Mouse (Mus musculus): ENCODE measurements around the gene Gemin2. TPM values are rescaled to one million over a fixed set of nuclear protein-coding genes. Genes with fewer than 3 reads are reported as not detected.
"Not testable (repeated sequence)": the region's sequence is repeated elsewhere in the genome, so short reads cannot be mapped to it uniquely, and the experiment has no call there.

Gene Gemin2
- 17.9 and 18.2 TPM in 2 replicates for polyA plus RNA-seq (2015; fragmentation: Nextera tagmentation; extraction: Ambion mirVana)

- WGBS = under 1% methylated on average over 28 of the region's 28 CpGs
- Histone ChIP-seq H3K9ac (replicated peaks) (peak within 1 kb of the TSS; percentile 73), H3K4me3 (replicated peaks) (peak within 1 kb of the TSS; percentile 86), H3K27me3 (no peaks in the 10 kb centered on the region), H3K36me3 (peaks cover 7% of the 10 kb centered on the region), H3K9me3 (no peaks in the 10 kb centered on the region), H3K27ac (peak within 1 kb of the TSS; percentile 55), H3K4me1 (replicated peaks) (peaks cover 32% of the 10 kb centered on the region), H3K4me2 (replicated peaks) (peak within 1 kb of the TSS; percentile 69)
- ATAC-seq = peak; percentile 65
These were observed at the start of gene Gemin2 for GRCm38 (mm10) chr12:59013234-59013633. Gemin2 (plus strand) TSS chr12:59013393.

GRCm38 (mm10) chr12:58964583-58964982 is 48.6 kb upstream of the Gemin2 start:
- no peak overlapping the region for H3K4me3 ChIP-seq (replicated peaks)
- ATAC-seq = peak; percentile 56; the same call in 1 of the 2 replicates
- H3K36me3 ChIP-seq = peaks cover 59% of the 10 kb centered on the region
- no peak overlapping the region for H3K27ac ChIP-seq
- 74% methylated on average over 4 of the region's 4 CpGs for WGBS
- no peaks in the 10 kb centered on the region for H3K9me3 ChIP-seq
- no peaks in the 10 kb centered on the region for H3K27me3 ChIP-seq
- H3K4me2 ChIP-seq (replicated peaks) = no peak overlapping the region
- no peak overlapping the region for H3K9ac ChIP-seq (replicated peaks)
- H3K4me1 ChIP-seq (replicated peaks) = no peaks in the 10 kb centered on the region

- Histone ChIP-seq H3K27me3 (no peaks in the 10 kb centered on the region), H3K27ac (no peak overlapping the region), H3K9me3 (no peaks in the 10 kb centered on the region), H3K4me2 (replicated peaks) (no peak overlapping the region), H3K36me3 (peaks cover 62% of the 10 kb centered on the region), H3K9ac (replicated peaks) (no peak overlapping the region), H3K4me1 (replicated peaks) (no peaks in the 10 kb centered on the region), H3K4me3 (replicated peaks) (no peak overlapping the region)
- WGBS = 79% methylated on average over 2 of the region's 2 CpGs
- ATAC-seq = no peak
These were observed 36.2 kb upstream of the Gemin2 start for GRCm38 (mm10) chr12:58976966-58977365.

- not testable (repeated sequence) for H3K4me2 ChIP-seq (replicated peaks); H3K4me3 ChIP-seq (replicated peaks); H3K9ac ChIP-seq (replicated peaks); H3K9me3 ChIP-seq; H3K4me1 ChIP-seq (replicated peaks); H3K27ac ChIP-seq; ATAC-seq; H3K27me3 ChIP-seq
- 81% methylated on average over 6 of the region's 6 CpGs for WGBS
- H3K36me3 ChIP-seq = peaks cover 74% of the 10 kb centered on the region
These were observed 32.0 kb upstream of the Gemin2 start for GRCm38 (mm10) chr12:58981178-58981661.

- Histone ChIP-seq H3K4me1 (replicated peaks) (no peaks in the 10 kb centered on the region), H3K4me3 (replicated peaks) (no peak overlapping the region), H3K27me3 (no peaks in the 10 kb centered on the region), H3K9ac (replicated peaks) (no peak overlapping the region), H3K9me3 (no peaks in the 10 kb centered on the region), H3K36me3 (peaks cover 70% of the 10 kb centered on the region), H3K27ac (no peak overlapping the region), H3K4me2 (replicated peaks) (no peak overlapping the region)
- no peak for ATAC-seq
- WGBS = 96% methylated on average over 3 of the region's 3 CpGs
These were observed 27.4 kb upstream of the Gemin2 start for GRCm38 (mm10) chr12:58985766-58986165.

GRCm38 (mm10) chr12:59010482-59010881 is 2.7 kb upstream of the Gemin2 start:
- H3K27ac ChIP-seq = no peak overlapping the region
- WGBS = 83% methylated on average over 2 of the region's 2 CpGs
- peaks cover 16% of the 10 kb centered on the region for H3K36me3 ChIP-seq
- H3K4me1 ChIP-seq (replicated peaks) = peaks cover 32% of the 10 kb centered on the region
- ATAC-seq = no peak
- H3K9ac ChIP-seq (replicated peaks) = no peak overlapping the region
- H3K9me3 ChIP-seq = no peaks in the 10 kb centered on the region
- peak overlapping the region; percentile 86 for H3K4me3 ChIP-seq (replicated peaks)
- H3K27me3 ChIP-seq = no peaks in the 10 kb centered on the region
- H3K4me2 ChIP-seq (replicated peaks) = peak overlapping the region; percentile 86

GRCm38 (mm10) chr12:59011275-59011843 is 1.8 kb upstream of the Gemin2 start:
- WGBS = under 1% methylated on average over 25 of the region's 25 CpGs
- no peak for ATAC-seq
- Histone ChIP-seq H3K27me3 (no peaks in the 10 kb centered on the region), H3K4me3 (replicated peaks) (peak overlapping the region; percentile 86), H3K27ac (peak overlapping the region; percentile 91), H3K36me3 (peaks cover 11% of the 10 kb centered on the region), H3K4me1 (replicated peaks) (peaks cover 32% of the 10 kb centered on the region), H3K9ac (replicated peaks) (peak overlapping the region; percentile 90), H3K4me2 (replicated peaks) (peak overlapping the region; percentile 86), H3K9me3 (no peaks in the 10 kb centered on the region)

GRCm38 (mm10) chr12:59011844-59012709 is 1.1 kb upstream of the Gemin2 start, which contains the start of gene Sec23a:
Sec23a (minus strand) TSS chr12:59012017.
- ATAC-seq = peak; percentile 98
- H3K27ac ChIP-seq = peak within 1 kb of the TSS; percentile 91
- no peaks in the 10 kb centered on the region for H3K9me3 ChIP-seq
- H3K27me3 ChIP-seq = no peaks in the 10 kb centered on the region
- peak within 1 kb of the TSS; percentile 90 for H3K9ac ChIP-seq (replicated peaks)
- peaks cover 32% of the 10 kb centered on the region for H3K4me1 ChIP-seq (replicated peaks)
- peak within 1 kb of the TSS; percentile 86 for H3K4me2 ChIP-seq (replicated peaks)
- H3K4me3 ChIP-seq (replicated peaks) = peak within 1 kb of the TSS; percentile 86
- WGBS = under 1% methylated on average over 48 of the region's 48 CpGs
- peaks cover 5% of the 10 kb centered on the region; the same call in 1 of the 2 replicates for H3K36me3 ChIP-seq

GRCm38 (mm10) chr12:59012710-59013091 is 492 bp upstream of the Gemin2 start:
- H3K4me1 ChIP-seq (replicated peaks) = peaks cover 32% of the 10 kb centered on the region
- no peaks in the 10 kb centered on the region for H3K9me3 ChIP-seq
- H3K27ac ChIP-seq = peak overlapping the region; percentile 55; the same call in 1 of the 2 replicates
- no peaks in the 10 kb centered on the region for H3K27me3 ChIP-seq
- no peak for ATAC-seq
- H3K9ac ChIP-seq (replicated peaks) = peak overlapping the region; percentile 73; the same call in 1 of the 2 replicates
- H3K4me2 ChIP-seq (replicated peaks) = peak overlapping the region; percentile 69
- WGBS = 3% methylated on average over 7 of the region's 7 CpGs
- peak overlapping the region; percentile 86 for H3K4me3 ChIP-seq (replicated peaks)
- H3K36me3 ChIP-seq = 0 out of 2 replicates have a peak, but pooled peaks cover 3% of the 10 kb centered on the region

GRCm38 (mm10) chr12:59017970-59018369 is 4.8 kb downstream of the Gemin2 start:
- 0 out of 2 replicates have a peak, but pooled peaks cover 6% of the 10 kb centered on the region for H3K4me1 ChIP-seq (replicated peaks)
- no peak overlapping the region for H3K4me2 ChIP-seq (replicated peaks)
- ATAC-seq = no peak
- peaks cover 35% of the 10 kb centered on the region for H3K36me3 ChIP-seq
- no peak overlapping the region for H3K4me3 ChIP-seq (replicated peaks)
- H3K27me3 ChIP-seq = no peaks in the 10 kb centered on the region
- H3K9ac ChIP-seq (replicated peaks) = no peak overlapping the region
- H3K9me3 ChIP-seq = no peaks in the 10 kb centered on the region
- WGBS = 94% methylated on average over 8 of the region's 8 CpGs
- no peak overlapping the region for H3K27ac ChIP-seq

- ATAC-seq = no peak
- H3K4me1 ChIP-seq (replicated peaks) = no peaks in the 10 kb centered on the region
- no peak overlapping the region for H3K9ac ChIP-seq (replicated peaks)
- H3K27ac ChIP-seq = no peak overlapping the region
- H3K4me3 ChIP-seq (replicated peaks) = no peak overlapping the region
- H3K9me3 ChIP-seq = no peaks in the 10 kb centered on the region
- no peaks in the 10 kb centered on the region for H3K27me3 ChIP-seq
- H3K36me3 ChIP-seq = peaks cover 45% of the 10 kb centered on the region
- WGBS = 92% methylated on average over 2 of the region's 2 CpGs
- no peak overlapping the region for H3K4me2 ChIP-seq (replicated peaks)
These were observed 6.7 kb downstream of the Gemin2 start for GRCm38 (mm10) chr12:59019891-59020290.

- Histone ChIP-seq H3K27me3 (no peaks in the 10 kb centered on the region), H3K9ac (replicated peaks) (no peak overlapping the region), H3K4me3 (replicated peaks) (no peak overlapping the region), H3K9me3 (no peaks in the 10 kb centered on the region), H3K36me3 (peaks cover 47% of the 10 kb centered on the region), H3K27ac (no peak overlapping the region), H3K4me2 (replicated peaks) (no peak overlapping the region), H3K4me1 (replicated peaks) (no peaks in the 10 kb centered on the region)
- ATAC-seq = no peak
- WGBS = 91% methylated on average over 4 of the region's 4 CpGs
These were observed 8.1 kb downstream of the Gemin2 start for GRCm38 (mm10) chr12:59021306-59021705.

Data from midbrain, embryonic 13.5 days (tissue).